Mouse (Mus musculus): ENCODE results near the gene Adgrg5. TPM values are rescaled to one million over a fixed set of nuclear protein-coding genes. Genes with fewer than 3 reads are reported as not detected.

Adgrg5 gene
- total RNA-seq, 2 experiments from 2014 or later, result 0.07 to 0.09 TPM

DNA sequence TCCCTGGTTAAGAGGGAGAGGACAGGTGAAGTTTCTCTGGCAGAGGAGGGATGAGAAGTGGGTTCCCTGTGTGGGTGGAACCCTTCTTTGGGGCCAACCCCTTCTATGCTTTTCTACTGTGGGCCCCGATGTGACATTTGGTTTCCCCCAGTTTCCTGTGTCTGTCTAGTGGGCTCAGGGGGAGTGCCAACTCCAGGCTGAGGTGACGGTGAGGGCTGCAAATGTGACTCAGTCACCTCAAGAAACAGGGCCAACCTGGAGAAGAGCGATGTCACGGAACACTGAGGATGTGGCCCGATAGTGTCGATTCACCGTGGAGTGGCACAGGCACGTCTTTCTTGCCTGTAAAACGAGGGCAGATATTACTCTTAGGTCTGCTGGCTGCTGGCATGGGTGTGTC lies 49.8 kb downstream of the Adgrg5 start:
- DNase-seq, result no peak

DNA sequence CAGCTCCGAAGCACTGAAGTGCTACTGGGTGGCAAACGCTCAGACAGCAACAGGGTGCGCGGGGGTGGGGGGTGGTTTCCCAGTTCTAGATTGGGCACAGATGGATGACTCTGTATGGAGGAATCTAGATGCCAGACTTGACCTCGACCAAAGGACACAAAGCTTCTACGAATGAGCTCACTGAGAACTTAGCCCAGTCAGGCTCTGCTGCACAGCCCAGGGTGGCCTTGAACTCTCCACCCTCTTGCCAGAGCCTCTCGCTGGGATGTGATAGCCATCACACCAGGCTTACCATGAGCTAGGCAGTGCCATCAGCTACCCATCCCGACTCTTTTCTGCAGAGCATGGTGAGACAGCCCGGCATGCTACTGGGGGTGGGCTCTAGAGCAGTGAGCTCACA lies 50.3 kb downstream of the Adgrg5 start:
- no peak for DNase-seq

DNA sequence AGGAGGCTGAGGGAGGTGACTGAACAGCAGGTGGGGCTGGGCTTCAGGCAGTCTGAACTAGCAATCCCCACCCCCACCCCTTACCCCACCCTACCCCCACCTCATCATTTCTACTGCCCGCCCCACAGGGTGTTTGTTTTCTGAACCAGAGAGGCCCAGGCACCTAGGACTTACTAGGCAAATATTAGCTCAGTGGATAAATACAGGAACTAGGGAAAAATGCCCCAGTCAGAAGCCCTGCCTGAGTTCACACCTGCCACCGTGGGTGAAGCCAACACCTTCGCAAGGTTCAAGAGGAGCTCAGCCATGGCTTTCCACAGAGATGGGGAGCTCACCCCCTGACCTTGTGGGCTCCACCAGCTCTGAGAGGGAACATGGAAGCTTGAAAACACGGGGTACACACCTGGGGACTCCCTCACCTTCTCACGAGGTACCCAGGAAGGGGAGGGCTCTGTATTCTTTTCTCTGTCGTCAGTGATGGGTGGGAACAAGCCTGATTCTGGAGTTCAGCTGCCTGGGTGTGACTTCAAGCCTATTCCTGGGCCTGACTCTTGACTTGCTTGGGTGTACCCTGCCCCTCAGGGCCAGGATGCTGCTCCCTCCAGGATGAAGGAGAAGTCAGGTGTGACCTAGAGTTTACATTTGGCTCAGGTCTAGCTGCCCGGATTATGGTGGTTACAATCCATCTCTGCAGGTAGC lies 51.1 kb downstream of the Adgrg5 start, which contains the start of gene Adgrg1:
Gene Adgrg1, plus strand, starts transcription at position 285 of the 699 bp plus-strand sequence.
- DNase-seq, result no peak

DNA sequence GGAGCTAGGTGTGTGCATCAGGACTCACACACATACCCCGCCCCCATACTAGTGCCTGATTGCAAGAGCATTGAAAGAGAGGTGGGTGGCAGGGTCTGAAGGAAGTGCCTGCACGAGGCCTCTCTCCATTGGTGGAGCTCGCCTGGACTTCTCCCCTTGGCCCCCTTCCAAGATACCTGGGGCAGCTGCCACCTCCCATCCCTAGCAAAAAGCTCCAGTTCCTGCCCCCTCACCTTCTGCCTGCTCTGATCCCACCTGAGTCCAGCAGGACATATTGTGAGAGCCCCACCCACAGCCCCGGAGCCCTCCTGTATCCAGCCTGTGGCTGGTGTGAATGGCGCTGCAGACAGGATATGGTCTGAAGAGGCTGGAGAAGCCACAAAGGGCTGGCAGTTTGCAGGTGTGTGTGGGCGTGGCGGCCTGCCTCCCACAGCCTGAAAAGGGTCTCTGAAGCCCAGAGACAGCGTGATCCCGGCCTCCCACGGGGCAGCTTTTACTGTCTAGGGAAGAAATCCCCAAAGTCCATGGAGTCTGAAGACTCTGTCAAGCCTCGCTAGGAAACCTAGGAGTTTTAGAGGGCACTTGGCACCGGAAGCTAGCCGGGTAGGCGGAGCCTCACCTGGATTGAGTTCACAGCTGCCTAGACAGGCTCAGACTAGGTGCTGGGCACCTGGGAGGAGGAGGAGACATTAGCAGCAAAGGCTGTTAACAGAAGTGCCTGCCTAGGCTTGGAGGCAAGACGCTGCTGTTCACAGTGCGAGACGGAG lies 53.3 kb downstream of the Adgrg5 start:
- DNase-seq, result no peak

DNA sequence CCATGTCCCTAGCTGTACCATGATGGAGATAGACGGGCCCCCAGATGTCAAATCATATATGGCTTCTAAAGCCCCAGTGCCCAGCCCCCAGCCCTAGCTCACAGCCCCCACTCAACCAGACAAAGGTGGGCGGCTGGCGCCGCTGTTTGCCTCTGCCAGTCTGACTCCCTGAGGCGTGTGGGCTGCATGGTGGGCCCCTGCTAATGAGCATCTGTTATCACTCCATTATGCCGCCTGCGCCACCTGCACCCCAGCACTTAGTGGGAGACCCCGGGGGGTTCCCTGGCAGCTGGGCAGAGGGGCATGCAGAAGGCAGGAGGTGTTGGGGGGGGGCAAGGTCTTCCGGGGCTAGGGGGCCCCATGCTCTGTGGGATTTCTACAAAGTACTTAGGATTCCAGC lies 54.6 kb downstream of the Adgrg5 start:
- DNase-seq, result no peak

DNA sequence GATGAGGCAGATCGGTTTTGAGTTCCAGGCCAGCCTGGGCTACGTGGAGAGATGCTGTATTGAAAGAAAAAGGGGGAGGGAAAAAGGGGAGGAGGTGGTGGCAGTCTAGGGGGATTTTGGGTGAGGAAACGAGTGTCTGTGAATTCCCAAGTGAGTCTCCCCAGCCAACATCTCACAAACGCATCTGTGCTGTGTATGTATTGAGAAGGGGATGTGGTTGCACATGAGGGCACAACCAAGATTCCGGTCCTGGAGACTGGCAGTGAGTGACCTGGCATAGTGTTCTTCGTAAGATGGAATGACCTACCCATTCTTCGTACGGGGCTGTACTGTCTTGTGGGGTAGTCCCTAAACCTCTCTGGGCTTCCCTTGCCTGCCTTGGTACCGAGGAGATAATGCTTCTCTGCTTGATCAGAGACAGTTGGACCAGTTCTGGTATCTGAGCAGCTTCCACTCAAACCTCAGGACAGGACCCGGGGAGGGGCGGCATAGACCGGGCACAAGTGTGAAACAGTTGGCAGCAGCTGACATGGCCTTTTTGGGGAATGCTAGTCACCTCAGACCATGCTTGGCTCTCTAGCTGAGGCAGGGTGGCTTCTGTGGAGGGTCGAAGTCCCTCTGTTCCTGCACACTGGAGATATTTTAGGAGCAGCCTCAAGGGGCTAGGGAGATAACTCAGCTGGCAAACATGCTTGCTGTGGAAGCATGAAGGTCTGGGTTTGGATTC lies 55.3 kb downstream of the Adgrg5 start:
- no peak for DNase-seq

DNA sequence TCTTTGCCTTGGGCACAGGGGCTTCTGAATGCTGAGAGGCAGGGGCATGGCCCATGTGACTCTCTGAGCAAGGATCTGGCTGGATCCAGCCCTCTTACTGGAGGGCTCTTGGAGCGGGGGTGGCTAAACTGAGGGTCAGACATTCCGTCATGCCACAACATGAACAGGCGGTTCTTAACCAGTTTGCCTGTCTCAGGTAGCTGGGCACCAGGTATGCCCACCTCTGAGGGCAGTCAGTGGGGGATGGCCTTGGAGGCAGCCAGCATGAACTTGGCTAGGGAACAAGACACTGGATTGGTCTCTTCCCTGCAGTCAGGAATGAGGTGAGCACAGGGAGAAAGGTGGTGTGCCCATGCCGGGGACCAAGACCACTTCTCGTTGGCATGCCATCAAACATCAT lies 56.7 kb downstream of the Adgrg5 start:
- DNase-seq, result no peak

DNA sequence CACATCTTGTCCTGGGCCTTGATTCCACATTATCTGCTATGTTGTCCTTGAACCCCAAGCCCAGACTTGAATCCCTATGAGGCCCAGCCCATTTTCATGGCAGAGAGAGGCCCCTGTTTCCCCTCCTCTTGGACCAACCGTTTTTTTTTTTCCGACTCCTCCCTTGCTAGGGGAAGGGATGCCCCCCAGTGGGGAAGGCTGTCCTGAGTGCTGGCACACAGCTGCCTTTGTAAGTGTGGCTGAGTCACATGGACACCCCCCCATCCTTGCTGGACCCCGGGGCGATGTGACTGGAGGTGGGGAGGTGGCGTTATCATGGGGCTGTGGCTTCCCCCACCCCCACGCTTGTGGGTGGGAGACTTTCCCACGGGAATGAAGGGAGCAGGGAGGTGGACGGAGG lies 57.5 kb downstream of the Adgrg5 start:
- DNase-seq, result no peak

DNA sequence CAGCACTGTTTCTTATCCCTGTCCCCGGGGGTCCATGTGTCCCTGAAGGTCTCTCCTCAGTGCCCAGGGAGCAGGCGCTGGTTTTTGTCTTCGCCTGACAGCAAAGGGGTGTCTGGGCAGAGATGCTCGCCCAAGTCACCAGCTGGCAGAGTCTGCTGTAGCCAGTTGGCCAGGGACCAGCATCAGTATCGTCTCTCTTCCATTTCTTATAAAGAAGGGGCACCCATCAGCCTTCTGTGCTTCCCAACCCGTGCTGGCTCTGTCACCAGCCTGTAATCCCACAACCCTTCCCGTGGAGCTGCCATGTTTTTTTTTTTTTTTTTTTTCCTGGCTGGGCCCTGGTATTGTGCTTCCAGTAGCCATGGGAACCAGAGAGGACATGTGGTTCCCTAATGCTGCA lies 58.4 kb downstream of the Adgrg5 start:
- DNase-seq, result no peak

DNA sequence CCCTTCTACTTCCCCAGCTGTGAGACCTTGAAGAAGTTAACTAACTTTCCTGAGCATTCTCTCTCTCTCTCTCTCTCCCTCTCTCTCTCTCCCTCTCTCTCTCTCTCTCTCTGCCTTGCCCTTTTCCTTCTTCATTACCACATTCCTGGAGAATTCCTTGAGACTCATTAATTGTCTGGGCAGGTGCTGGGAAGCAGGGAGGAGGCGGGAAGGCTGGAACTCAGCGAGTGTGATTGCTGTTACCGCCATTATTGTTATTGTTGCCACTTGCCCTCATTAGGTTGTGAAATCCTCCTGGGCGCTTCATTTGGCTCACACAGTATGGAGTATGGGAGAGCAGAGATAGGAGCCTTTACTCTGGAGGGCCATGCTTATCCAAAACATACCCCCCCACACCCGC lies 59.7 kb downstream of the Adgrg5 start:
- no peak for DNase-seq

DNA sequence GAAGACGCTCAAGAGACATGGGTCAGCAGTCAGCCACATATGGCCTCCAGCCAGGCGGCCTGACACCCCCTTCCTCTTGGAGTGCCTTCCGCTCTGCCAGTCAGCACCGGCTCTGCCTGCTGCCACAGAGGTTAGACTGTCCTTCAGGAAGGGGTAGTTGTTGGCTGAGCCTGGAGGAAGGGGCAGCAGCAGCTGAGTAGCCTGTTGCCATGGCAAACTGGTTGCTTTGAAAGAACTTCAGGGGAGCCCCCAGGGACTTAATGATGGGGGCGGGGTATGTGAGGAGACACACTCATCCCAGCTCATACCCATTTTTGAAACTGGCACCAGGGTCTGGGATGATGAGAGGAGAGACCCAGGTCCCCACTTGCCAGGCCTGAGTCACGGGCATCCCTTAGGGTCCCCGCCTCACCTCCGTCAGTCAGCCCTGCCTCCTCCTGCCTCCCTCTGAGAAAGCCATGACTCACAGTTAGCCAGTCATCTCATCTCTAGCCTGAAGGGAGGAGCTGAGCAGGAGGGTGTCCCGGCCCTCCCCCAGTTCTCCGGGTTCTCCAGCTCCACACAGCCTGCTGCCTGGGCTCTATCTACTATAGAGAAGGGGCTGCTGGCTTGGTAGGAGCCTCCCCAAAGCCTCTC lies 60.5 kb downstream of the Adgrg5 start:
- DNase-seq, result no peak

DNA sequence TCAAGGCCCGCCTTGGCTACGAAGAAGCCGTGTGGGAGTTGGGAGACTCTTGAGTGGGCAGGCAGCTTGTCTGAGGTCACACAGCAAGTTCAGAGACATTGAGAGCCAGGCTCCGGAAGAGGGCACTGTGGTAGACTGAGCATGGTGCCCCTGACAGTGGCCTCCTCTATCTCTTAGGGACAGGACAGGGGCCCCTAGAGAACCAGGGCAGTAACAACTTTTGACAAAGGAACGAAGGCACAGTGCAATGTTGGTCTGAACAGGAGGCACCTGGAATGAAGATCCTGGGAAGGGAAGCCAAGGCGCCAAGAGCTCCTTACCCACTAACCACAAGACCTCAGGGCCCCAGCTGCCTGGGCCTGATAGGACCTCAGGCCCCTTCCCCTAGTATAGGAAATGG lies 61.5 kb downstream of the Adgrg5 start:
- DNase-seq, result no peak

DNA sequence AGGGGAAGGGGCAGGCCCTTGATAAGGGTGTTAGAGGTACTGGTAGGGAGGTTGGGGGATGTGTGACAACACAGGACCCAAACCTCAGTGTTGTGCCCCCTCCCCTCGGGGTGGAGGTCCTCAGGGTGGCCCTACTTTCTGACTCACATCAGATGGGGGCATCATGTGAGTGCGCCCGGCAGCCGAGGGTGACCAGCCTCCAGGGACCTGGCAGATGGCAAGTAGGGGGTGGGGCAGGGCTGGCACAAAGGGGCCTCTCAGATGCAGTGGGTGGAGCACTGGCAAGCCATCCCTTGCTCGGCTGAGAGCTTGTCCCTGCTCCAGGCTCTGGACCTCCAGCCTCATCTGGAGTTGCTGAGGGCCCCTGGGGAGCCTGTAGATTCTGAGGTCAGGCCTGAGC lies 63.2 kb downstream of the Adgrg5 start:
- no peak for DNase-seq

DNA sequence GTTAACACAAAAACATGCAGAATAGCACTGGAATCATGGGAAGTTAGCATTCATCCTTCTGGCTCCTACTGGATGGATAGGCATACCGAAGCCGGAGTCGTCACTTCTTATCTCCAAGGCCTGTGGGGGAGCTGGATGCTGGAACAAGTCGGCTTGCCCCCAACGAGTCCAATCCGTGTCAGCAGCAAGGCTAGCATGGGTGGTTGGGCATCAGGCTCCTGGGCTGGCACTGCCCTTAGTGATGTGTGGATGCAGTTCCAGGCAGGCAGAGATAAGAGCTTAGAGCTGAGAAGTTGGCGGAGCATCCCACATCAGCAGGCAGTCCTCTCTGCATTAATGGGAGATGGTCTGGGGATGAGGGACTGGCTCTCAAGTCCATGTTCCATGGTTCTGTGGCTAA lies 64.1 kb downstream of the Adgrg5 start:
- no peak for DNase-seq

DNA sequence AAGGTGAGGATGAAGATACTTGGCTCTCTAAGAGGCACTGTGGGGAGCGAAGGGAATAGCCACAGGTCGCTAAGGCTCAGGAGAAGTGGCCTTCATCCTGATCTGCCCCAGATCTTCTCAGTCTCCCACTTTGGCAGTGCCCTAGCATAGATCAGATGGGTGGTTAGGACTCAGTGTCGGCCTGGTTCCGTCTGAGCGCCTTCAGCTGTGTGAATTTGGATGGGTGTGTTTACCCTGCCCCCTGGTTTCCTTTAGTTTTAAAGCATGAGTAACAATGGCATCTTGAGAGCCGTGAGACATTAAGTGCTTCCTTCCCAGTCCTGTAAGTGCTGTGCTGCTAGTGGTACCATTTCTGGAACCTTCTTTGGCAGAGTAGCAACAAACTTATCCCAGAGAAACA lies 65.1 kb downstream of the Adgrg5 start:
- DNase-seq, result no peak

DNA sequence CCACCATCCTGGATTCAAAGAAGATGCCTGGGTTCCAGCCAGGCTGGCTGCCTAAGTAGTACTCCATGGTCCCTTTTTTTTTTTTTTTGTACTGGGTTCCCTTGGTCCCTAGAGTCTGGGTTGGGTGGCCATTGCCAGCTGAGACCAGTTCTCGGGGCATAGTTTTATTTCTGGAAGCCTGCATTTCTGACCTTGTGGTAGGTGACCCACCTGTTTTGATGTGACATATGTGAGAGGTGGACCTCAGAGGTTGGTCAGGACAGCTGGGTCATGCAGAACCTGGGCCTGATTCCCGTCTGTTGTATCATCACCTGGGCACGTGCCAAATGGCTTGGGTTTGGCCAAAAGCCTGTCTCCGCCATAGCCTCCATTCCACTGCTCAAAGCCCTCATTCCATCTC lies 66.2 kb downstream of the Adgrg5 start:
- no peak for DNase-seq

DNA sequence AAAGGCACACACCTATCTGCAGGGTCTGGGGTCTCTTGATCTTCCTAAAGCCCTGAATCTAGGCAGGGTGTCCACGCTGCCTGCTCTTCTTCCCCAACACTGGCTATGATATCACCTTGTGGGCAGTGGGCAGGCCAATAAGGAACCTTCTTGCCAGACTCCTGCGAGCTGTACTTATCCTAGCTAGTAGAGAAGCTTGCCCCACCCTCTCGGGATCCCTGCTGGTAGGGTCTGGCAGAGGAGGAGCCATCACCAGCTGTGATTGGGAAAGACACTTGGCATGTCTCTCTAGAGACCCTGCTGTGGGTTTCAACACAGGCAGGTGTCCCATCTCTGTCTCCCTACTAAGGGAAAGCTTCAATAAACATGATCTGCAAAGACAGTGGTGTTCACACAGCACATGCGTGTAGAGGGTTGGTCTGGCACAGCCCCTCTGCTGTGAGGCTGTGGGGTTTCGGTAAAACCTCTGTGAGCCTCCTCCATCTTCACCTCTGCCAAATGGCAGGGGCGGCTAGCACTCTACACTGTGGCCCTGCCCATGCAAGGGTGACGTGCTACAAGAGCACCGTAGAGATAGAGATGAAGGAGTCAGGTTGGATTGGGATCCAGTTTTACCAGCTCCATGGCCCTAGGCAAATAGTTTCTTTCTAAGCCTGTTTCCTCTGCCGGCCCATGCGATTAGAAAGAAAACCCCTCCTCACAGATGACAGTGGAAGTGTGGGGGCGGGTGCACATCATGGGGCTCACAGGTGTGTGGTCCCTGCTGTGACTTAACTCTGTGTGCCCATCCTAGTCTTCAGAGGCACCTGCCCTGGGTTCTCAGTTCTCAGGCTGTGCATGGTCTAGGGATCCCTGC lies 67.3 kb downstream of the Adgrg5 start:
- DNase-seq, result no peak

DNA sequence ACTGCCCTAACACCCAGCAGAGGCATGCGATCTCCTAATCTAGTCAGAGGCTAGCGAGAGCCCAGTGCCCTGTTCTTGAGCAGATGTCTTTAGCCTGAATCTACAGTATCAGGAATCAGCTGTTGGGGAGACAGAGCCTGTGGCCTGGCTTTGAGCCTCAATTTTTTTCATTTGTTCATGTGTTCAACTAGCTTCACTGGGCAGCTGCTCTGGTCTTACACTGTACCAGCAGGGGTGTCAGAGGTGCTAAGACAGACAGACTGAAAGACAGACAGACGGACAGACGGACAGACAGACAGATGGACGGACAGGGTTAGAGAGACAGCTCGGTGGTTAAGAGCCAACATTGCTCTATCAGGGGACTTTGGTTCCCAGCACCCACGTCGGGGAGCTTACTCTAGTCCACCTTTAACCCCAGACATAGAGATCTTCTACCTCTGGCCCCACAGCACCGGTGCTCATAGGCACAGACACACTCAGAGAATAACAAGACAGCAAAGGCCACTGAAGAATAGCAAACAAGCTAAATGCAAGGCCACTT lies 68.0 kb downstream of the Adgrg5 start:
- no peak for DNase-seq

DNA sequence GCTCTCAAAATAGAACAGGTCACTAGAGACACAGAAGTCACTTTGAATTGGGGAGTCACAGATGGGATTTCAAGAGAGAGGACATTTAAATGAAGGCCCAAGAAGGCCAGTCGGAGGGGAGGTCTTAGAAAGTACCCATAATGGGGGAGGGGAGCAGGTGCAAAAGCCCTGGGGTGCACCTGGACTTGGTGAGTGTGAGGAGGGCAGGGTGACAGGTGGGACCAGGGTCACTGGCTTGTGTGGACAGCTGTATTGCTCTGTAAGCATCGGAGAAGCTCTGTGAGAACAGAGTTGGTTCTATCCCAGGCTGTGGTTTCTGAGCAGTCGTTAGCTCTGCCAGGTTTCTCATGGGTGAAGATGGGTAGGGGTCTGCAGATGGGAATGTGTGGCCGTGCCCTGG lies 68.5 kb downstream of the Adgrg5 start:
- no peak for DNase-seq

DNA sequence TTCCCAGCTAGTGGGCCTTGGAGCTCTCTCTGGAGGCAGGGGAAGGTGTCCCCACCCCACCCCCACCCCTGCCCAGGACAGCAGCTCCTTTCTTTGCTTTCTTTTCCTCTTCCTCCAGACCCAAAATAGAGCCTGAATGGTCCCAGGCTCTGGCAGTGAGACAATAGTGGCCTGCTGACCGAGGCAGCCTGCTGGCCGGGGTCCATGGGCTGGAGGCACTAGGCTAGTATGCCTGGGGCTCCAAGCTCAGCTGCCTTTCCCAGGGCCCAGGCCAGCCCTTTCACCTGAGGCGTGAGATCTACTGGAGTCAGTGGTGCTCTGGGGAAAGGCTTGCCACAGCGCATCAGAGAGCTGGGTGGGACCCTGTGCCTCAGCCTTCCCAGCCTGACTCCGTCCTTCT lies 69.0 kb downstream of the Adgrg5 start:
- peak; percentile 61 for DNase-seq

Data from gastrocnemius, postnatal 10 days (tissue).